Mouse (Mus musculus) intestine, postnatal 0 days (tissue): ENCODE measurements around the gene Slc16a8. TPM values are rescaled to one million over a fixed set of nuclear protein-coding genes. Genes with fewer than 3 reads are reported as not detected.
"Not testable (repeated sequence)": the region's sequence is repeated elsewhere in the genome, so short reads cannot be mapped to it uniquely, and the experiment has no call there.

Source experiments
- ATAC-seq: fragments of 200-750 bp; cut with Nextera tagmentation; 2 replicates; pipeline ENCODE4 v1.8.0; 2017; ENCODE audit warnings: mild to moderate bottlenecking, moderate TSS enrichment, moderate library complexity
- H3K27ac ChIP-seq: fragments of 300-500 bp; sonication (generic); 2 replicates; pipeline ENCODE4 v1.5.1; 2014; ENCODE audit warnings: mild to moderate bottlenecking, low read depth, low read length, moderate library complexity
- H3K27me3 ChIP-seq: fragments of 300-500 bp; sonication (generic); replicated peaks from 2 replicates; pipeline ENCODE4 v1.6.1; 2014; ENCODE audit warnings: low read length, mixed read lengths; ENCODE audit not compliant: control insufficient read depth, insufficient read depth
- H3K36me3 ChIP-seq: fragments of 300-500 bp; sonication (generic); 2 replicates; pipeline ENCODE4 v1.6.1; 2014; ENCODE audit warnings: mild to moderate bottlenecking, moderate library complexity; ENCODE audit not compliant: control insufficient read depth, insufficient read depth
- H3K4me1 ChIP-seq: fragments of 300-500 bp; sonication (generic); replicated peaks from 2 replicates; pipeline ENCODE4 v1.6.1; 2014; ENCODE audit warnings: antibody characterized with exemption, low read length, mixed read lengths; ENCODE audit not compliant: control insufficient read depth, insufficient read depth
- H3K4me2 ChIP-seq: fragments of 300-500 bp; sonication (generic); replicated peaks from 2 replicates; pipeline ENCODE4 v1.6.1; 2014; ENCODE audit warnings: low read depth, mild to moderate bottlenecking, moderate library complexity
- H3K4me3 ChIP-seq: fragments of 300-500 bp; sonication (generic); 2 replicates; pipeline ENCODE4 v1.5.1; 2014; ENCODE audit warnings: low read depth, low read length
- H3K9ac ChIP-seq: fragments of 300-500 bp; sonication (generic); 2 replicates; pipeline ENCODE4 v1.6.1; 2014; ENCODE audit warnings: mild to moderate bottlenecking, low read depth, low read length
- H3K9me3 ChIP-seq: fragments of 300-500 bp; sonication (generic); 2 replicates; pipeline ENCODE4 v1.6.1; 2016; ENCODE audit warnings: mixed run types; ENCODE audit not compliant: control insufficient read depth
- CTCF ChIP-seq: sonication (generic); IDR thresholded peaks from 2 replicates; pipeline ENCODE4 v1.5.1; 2016; ENCODE audit warnings: low read depth, mild to moderate bottlenecking, control low read depth, antibody characterized with exemption, moderate library complexity
- WGBS: fragments of 180-500 bp; shearing (Covaris S2); extraction: QIAGEN DNeasy Blood & Tissue Kit; methylation state at CpG from one replicate; pipeline ENCODE4 v1.1.7; 2014; 5-methylcytosine and 5-hydroxymethylcytosine counted together
- polyA plus RNA-seq: library from polyadenylated mRNA; unstranded; fragments of >200 nt; fragmentation: Nextera tagmentation; extraction: Ambion mirVana; gene quantifications from 2 replicates; pipeline ENCODE4 v1.2.1, GENCODE M21; 2015

The Slc16a8 gene
- polyA plus RNA-seq, 1 experiment from 2014 or later, result not detected

GRCm38 (mm10) chr15:79238036-79238435 is 16.5 kb downstream of the Slc16a8 start:
- Histone ChIP-seq H3K4me1 (0 out of 2 replicates have a peak, but pooled peaks cover 4% of the 10 kb centered on the region), H3K36me3 (peaks cover 44% of the 10 kb centered on the region), H3K9me3 (no peaks in the 10 kb centered on the region), H3K4me2 (no peak overlapping the region), H3K4me3 (no peak overlapping the region), H3K9ac (no peak overlapping the region), H3K27ac (no peak overlapping the region), H3K27me3 (no peaks in the 10 kb centered on the region)
- WGBS, result 79% methylated on average over 6 of the region's 6 CpGs
- ATAC-seq, result no peak
- no peak for TF ChIP-seq CTCF

DNA sequence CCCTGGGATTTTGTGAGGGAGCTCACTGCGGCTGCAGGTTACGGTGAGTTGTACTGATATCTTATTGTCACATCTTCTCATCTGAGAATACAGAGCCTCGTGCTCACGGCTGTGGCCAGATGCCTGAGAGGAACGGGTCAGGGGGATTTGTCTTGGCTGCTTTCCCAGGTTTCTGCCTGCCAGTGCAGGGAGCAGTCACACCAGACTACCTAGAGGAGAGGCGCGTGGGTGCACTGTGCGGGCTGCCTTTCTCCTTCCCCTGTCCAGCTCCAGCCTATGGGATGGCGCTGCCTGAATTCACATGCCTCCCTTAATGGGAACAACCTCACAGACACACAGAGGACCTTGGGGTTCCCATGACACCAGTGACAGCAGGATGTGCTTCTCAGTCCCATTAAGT is 19.3 kb downstream of the Slc16a8 start:
- Histone ChIP-seq H3K4me1 (0 out of 2 replicates have a peak, but pooled peaks cover 4% of the 10 kb centered on the region), H3K36me3 (peaks cover 38% of the 10 kb centered on the region), H3K27ac (peak overlapping the region; percentile 76; the same call in 1 of the 2 replicates), H3K4me3 (no peak overlapping the region), H3K9ac (no peak overlapping the region), H3K4me2 (no peak overlapping the region), H3K27me3 (no peaks in the 10 kb centered on the region), H3K9me3 (no peaks in the 10 kb centered on the region)
- peak; percentile 33; the same call in 1 of the 2 replicates for ATAC-seq
- WGBS, result 60% methylated on average over 9 of the region's 9 CpGs
- no peak for TF ChIP-seq CTCF

GRCm38 (mm10) chr15:79229058-79229821 is 25.3 kb downstream of the Slc16a8 start, which contains the start of the genes Pick1 and Gm49486:
Pick1 (plus strand) TSS chr15:79229173.
Gm49486 (plus strand) TSS chr15:79229391.
- Histone ChIP-seq H3K9me3 (no peaks in the 10 kb centered on the region), H3K4me2 (peak within 1 kb of the TSS; percentile 100), H3K9ac (peak within 1 kb of the TSS; percentile 81), H3K4me3 (peak within 1 kb of the TSS; percentile 61), H3K36me3 (peaks cover 13% of the 10 kb centered on the region), H3K27ac (peak within 1 kb of the TSS; percentile 97), H3K4me1 (0 out of 2 replicates have a peak, but pooled peaks cover 5% of the 10 kb centered on the region), H3K27me3 (no peaks in the 10 kb centered on the region; the same call in 1 of the 2 replicates)
- peak; percentile 33; the same call in 1 of the 2 replicates for TF ChIP-seq CTCF
- WGBS, result 1% methylated on average over 51 of the region's 51 CpGs
- peak; percentile 85 for ATAC-seq

GRCm38 (mm10) chr15:79225780-79226179 is 28.8 kb downstream of the Slc16a8 start:
- not testable (repeated sequence) for H3K36me3 ChIP-seq, ATAC-seq, H3K9me3 ChIP-seq, H3K4me2 ChIP-seq, H3K4me1 ChIP-seq, H3K9ac ChIP-seq, H3K27ac ChIP-seq, H3K4me3 ChIP-seq, H3K27me3 ChIP-seq
- 62% methylated on average over 2 of the region's 2 CpGs for WGBS

DNA sequence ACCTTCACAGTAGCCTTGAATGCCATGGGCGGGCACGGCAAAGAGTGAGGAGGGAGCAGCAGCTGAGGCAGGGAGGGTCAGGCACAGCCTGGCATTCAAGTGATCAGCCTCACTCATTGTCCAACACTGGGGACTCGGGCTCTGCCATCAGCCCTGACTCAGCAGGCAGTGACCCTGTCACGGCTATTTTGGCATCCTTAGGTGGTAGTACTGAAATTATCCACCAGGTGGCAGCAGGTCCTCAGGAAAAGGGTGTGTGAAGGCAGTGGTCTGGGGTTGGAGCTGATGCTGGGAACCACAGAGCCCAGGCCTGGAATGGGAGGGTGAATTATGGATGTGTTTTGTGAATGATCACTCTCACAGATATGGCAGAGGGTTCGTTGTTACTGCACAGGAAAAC is 29.9 kb downstream of the Slc16a8 start:
- ATAC-seq, result peak; percentile 14; the same call in 1 of the 2 replicates
- Histone ChIP-seq H3K27ac (no peak overlapping the region), H3K27me3 (no peaks in the 10 kb centered on the region; the same call in 1 of the 2 replicates), H3K4me1 (0 out of 2 replicates have a peak, but pooled peaks cover 3% of the 10 kb centered on the region), H3K9me3 (no peaks in the 10 kb centered on the region), H3K4me3 (no peak overlapping the region), H3K4me2 (no peak overlapping the region), H3K9ac (no peak overlapping the region), H3K36me3 (no peaks in the 10 kb centered on the region)
- peak; percentile 97 for TF ChIP-seq CTCF
- 11% methylated on average over 5 of the region's 5 CpGs for WGBS

- no peak overlapping the region for H3K4me3 ChIP-seq
- H3K4me1 ChIP-seq, result no peaks in the 10 kb centered on the region
- H3K27me3 ChIP-seq, result no peaks in the 10 kb centered on the region; the same call in 1 of the 2 replicates
- no peaks in the 10 kb centered on the region for H3K36me3 ChIP-seq
- no peaks in the 10 kb centered on the region for H3K9me3 ChIP-seq
- 23% methylated on average over 5 of the region's 5 CpGs for WGBS
- no peak overlapping the region for H3K4me2 ChIP-seq
- no peak for ATAC-seq
- no peak overlapping the region for H3K27ac ChIP-seq
- TF ChIP-seq CTCF, result no peak
- H3K9ac ChIP-seq, result no peak overlapping the region
Measured at GRCm38 (mm10) chr15:79223641-79224040, 30.9 kb downstream of the Slc16a8 start.
